Mouse (Mus musculus): ENCODE measurements around the gene Ccdc157. TPM values are rescaled to one million over a fixed set of nuclear protein-coding genes. Genes with fewer than 3 reads are reported as not detected.
"Not testable (repeated sequence)": the region's sequence is repeated elsewhere in the genome, so short reads cannot be mapped to it uniquely, and the experiment has no call there.

Gene Ccdc157
- total RNA-seq, 2 experiments from 2014 or later: 12.2 to 12.8 TPM

GRCm38 (mm10) chr11:4117372-4118071 is 42.6 kb downstream of the Ccdc157 start:
- H3K27ac ChIP-seq: peak overlapping the region; percentile 99
- peak; percentile 55 for TF ChIP-seq CTCF (conservative IDR thresholded peaks at IDR 0.05)
- DNase-seq (ENCODE audit: low spot score in 2 of 2): no peak
- peak overlapping the region; percentile 93 for H3K4me3 ChIP-seq

GRCm38 (mm10) chr11:4116458-4117141 is 43.5 kb downstream of the Ccdc157 start:
- peak overlapping the region; percentile 99 for H3K27ac ChIP-seq
- peak overlapping the region; percentile 93 for H3K4me3 ChIP-seq
- peak; percentile 47 to 55 for DNase-seq (ENCODE audit: low spot score in 2 of 2)
- TF ChIP-seq CTCF (conservative IDR thresholded peaks at IDR 0.05): no peak

- DNase-seq (ENCODE audit: low spot score in 2 of 2): no peak
- peak overlapping the region; percentile 93 for H3K4me3 ChIP-seq
- H3K27ac ChIP-seq: peak overlapping the region; percentile 99
- TF ChIP-seq CTCF (conservative IDR thresholded peaks at IDR 0.05): no peak
Observed at GRCm38 (mm10) chr11:4115407-4115806, 44.7 kb downstream of the Ccdc157 start.

- H3K4me3 ChIP-seq; DNase-seq (ENCODE audit: low spot score in 2 of 2): not testable (repeated sequence)
- peak overlapping the region; percentile 83 for H3K27ac ChIP-seq
Observed at GRCm38 (mm10) chr11:4114541-4114940, 45.6 kb downstream of the Ccdc157 start.

GRCm38 (mm10) chr11:4113970-4114369 is 46.1 kb downstream of the Ccdc157 start:
- H3K4me3 ChIP-seq: no peak overlapping the region; the same call in 1 of the 2 replicates
- no peak for DNase-seq (ENCODE audit: low spot score in 2 of 2)
- no peak for TF ChIP-seq CTCF (conservative IDR thresholded peaks at IDR 0.05)
- peak overlapping the region; percentile 83 for H3K27ac ChIP-seq

GRCm38 (mm10) chr11:4113496-4113895 is 46.6 kb downstream of the Ccdc157 start:
- DNase-seq (ENCODE audit: low spot score in 2 of 2): no peak

GRCm38 (mm10) chr11:4112861-4113260 is 47.2 kb downstream of the Ccdc157 start:
- Histone ChIP-seq H3K27ac (peak overlapping the region; percentile 83), H3K4me3 (no peak overlapping the region)
- no peak for DNase-seq (ENCODE audit: low spot score in 2 of 2)
- TF ChIP-seq CTCF (conservative IDR thresholded peaks at IDR 0.05): no peak

More at GRCm38 (mm10) chr11:4113496-4113895, 46.6 kb downstream of the Ccdc157 start:
- TF ChIP-seq CTCF (conservative IDR thresholded peaks at IDR 0.05): no peak
- Histone ChIP-seq H3K4me3 (no peak overlapping the region), H3K27ac (peak overlapping the region; percentile 83)

GRCm38 (mm10) chr11:4112033-4112432 is 48.1 kb downstream of the Ccdc157 start:
- no peak for TF ChIP-seq CTCF (conservative IDR thresholded peaks at IDR 0.05)
- H3K27ac ChIP-seq: peak overlapping the region; percentile 83; the same call in 1 of the 2 replicates
- no peak for DNase-seq (ENCODE audit: low spot score in 2 of 2)

GRCm38 (mm10) chr11:4108691-4109090 is 51.4 kb downstream of the Ccdc157 start:
- Histone ChIP-seq H3K4me3 (no peak overlapping the region), H3K27ac (peak overlapping the region; percentile 36; the same call in 1 of the 2 replicates)
- no peak for TF ChIP-seq CTCF (conservative IDR thresholded peaks at IDR 0.05)
- DNase-seq (ENCODE audit: low spot score in 2 of 2): no peak

More at GRCm38 (mm10) chr11:4112033-4112432, 48.1 kb downstream of the Ccdc157 start:
- no peak overlapping the region for H3K4me3 ChIP-seq

- H3K4me3 ChIP-seq; DNase-seq (ENCODE audit: low spot score in 2 of 2): not testable (repeated sequence)
- peak overlapping the region; percentile 95 for H3K27ac ChIP-seq
Observed at GRCm38 (mm10) chr11:4107901-4108300, 52.2 kb downstream of the Ccdc157 start.

GRCm38 (mm10) chr11:4105444-4105843 is 54.6 kb downstream of the Ccdc157 start:
- DNase-seq (ENCODE audit: low spot score in 2 of 2): peak in 1 of 2 experiments; percentile 78
- peak overlapping the region; percentile 95 for H3K27ac ChIP-seq
- TF ChIP-seq CTCF (conservative IDR thresholded peaks at IDR 0.05): no peak
- H3K4me3 ChIP-seq: no peak overlapping the region

- H3K27ac ChIP-seq: peak overlapping the region; percentile 95
- DNase-seq (ENCODE audit: low spot score in 2 of 2): no peak
- no peak for TF ChIP-seq CTCF (conservative IDR thresholded peaks at IDR 0.05)
Observed at GRCm38 (mm10) chr11:4104989-4105388, 55.1 kb downstream of the Ccdc157 start.

DNA sequence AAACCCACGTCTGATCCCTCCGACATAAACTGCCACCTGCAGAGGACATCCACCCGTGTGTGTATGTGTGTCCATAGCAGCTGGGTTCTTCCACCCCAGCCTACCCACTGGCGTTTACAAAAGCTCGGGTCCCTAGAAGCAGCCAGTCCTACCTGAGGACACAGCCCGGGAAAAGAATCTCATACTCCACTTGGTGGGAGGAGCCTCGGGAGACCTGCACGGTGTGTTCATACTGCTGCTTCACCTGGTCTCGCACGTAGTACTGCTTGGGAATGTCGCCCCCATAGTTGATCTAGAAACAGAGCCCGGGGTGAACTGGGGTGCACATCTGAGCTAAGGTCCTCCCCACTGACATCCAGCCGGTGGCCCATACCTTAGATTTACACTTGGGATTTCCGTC is 56.6 kb downstream of the Ccdc157 start:
- Histone ChIP-seq H3K4me3 (no peak overlapping the region), H3K27ac (peak overlapping the region; percentile 79; the same call in 1 of the 2 replicates)
- no peak for TF ChIP-seq CTCF (conservative IDR thresholded peaks at IDR 0.05)
- no peak for DNase-seq (ENCODE audit: low spot score in 2 of 2)

More at GRCm38 (mm10) chr11:4104989-4105388, 55.1 kb downstream of the Ccdc157 start:
- H3K4me3 ChIP-seq: no peak overlapping the region

All from layer of hippocampus, adult 2 months (tissue).